Mouse (Mus musculus): ENCODE data around the gene Etl4.

GRCm38 (mm10) chr2:19919190-19919589, 9.6 kb downstream of the Etl4 start:
- peak; percentile 74 for TF ChIP-seq CTCF (IDR thresholded peaks at IDR 0.05; ENCODE audit: control insufficient read depth, insufficient read depth, low read length)
- TF ChIP-seq POLR2A (IDR thresholded peaks at IDR 0.05; ENCODE audit: borderline replicate concordance, control insufficient read depth, low read depth, low read length), result no peak

All from bone marrow, adult 2 months (tissue).